ENCODE assay signal across 8 mouse cellular contexts in genomic region chr6:119417354-119417753, GRCm38 (mm10). TPM values are rescaled to one million over a fixed set of nuclear protein-coding genes. Genes with fewer than 3 reads are reported as not detected.
DNase-seq lines count a peak whose midpoint lies in the region; ATAC-seq and TF ChIP-seq lines count a peak whose summit lies in the region.

Gene Adipor2 (minus strand): TSS chr6:119417704.

- no peaks in the 10 kb centered on the region; the same call in 1 of the 2 replicates for H3K4me1 ChIP-seq in cortical plate, adult 2 months (ENCODE audit: control insufficient read depth, insufficient read depth, low read length)
- no peaks in the 10 kb centered on the region; the same call in 1 of the 2 replicates for H3K4me1 ChIP-seq in intestine, embryonic 14.5 days (replicated peaks; ENCODE audit: control insufficient read depth, insufficient read depth, low read length)
- 0 out of 2 replicates have a peak, but pooled peaks cover 8% of the 10 kb centered on the region for H3K4me1 ChIP-seq in stomach, embryonic 14.5 days (ENCODE audit: control insufficient read depth, insufficient read depth, low read length)

- no peak for TF ChIP-seq CTCF in cortical plate, adult 2 months (IDR thresholded peaks at IDR 0.05; ENCODE audit: extremely low read depth, insufficient read depth, low read length)

- peak; percentile 52 to 71 for DNase-seq in gastrocnemius, postnatal 36 days
- peak; percentile 76 for DNase-seq in intestine, embryonic 14.5 days (ENCODE audit: low spot score)
- DNase-seq in left cerebral cortex, postnatal 25 days (ENCODE audit: low spot score in 2 of 2), result no peak
- no peak for DNase-seq in cerebellum, adult 9-11 months

- peak within 1 kb of the TSS; percentile 79 for H3K27ac ChIP-seq in cortical plate, adult 2 months (ENCODE audit: insufficient read depth, low read length)
- H3K27ac ChIP-seq in intestine, embryonic 14.5 days (ENCODE audit: low read depth), result no peak within 1 kb of the TSS
- H3K27ac ChIP-seq in stomach, embryonic 14.5 days (ENCODE audit: low read length), result no peak within 1 kb of the TSS

- 0 out of 2 replicates have a peak, but pooled peaks have one; percentile 24 for TF ChIP-seq POLR2A in cortical plate, adult 2 months (IDR thresholded peaks at IDR 0.05; ENCODE audit: extremely low read depth, insufficient read depth, low read length)

- H3K4me2 ChIP-seq in intestine, embryonic 14.5 days (ENCODE audit: low read length), result peak within 1 kb of the TSS; percentile 41
- peak within 1 kb of the TSS; percentile 24; the same call in 1 of the 2 replicates for H3K4me2 ChIP-seq in stomach, embryonic 14.5 days (replicated peaks; ENCODE audit: low read depth, low read length)

- peak within 1 kb of the TSS; percentile 0; the same call in 1 of the 2 replicates for H3K4me3 ChIP-seq in cortical plate, adult 2 months (ENCODE audit: insufficient read depth, low read length)
- H3K4me3 ChIP-seq in intestine, embryonic 14.5 days (ENCODE audit: low read depth, low read length), result no peak within 1 kb of the TSS; the same call in 1 of the 2 replicates
- H3K4me3 ChIP-seq in stomach, embryonic 14.5 days (ENCODE audit: low read depth, low read length), result no peak within 1 kb of the TSS

- H3K9ac ChIP-seq in intestine, embryonic 14.5 days (ENCODE audit: low read length), result no peak within 1 kb of the TSS
- H3K9ac ChIP-seq in stomach, embryonic 14.5 days (replicated peaks; ENCODE audit: low read depth, low read length), result no peak within 1 kb of the TSS

- intact Hi-C loops in gastrocnemius, postnatal 36 days (cut with DNase I), result no loop called here
- intact Hi-C loops in left cerebral cortex, postnatal 25 days (cut with DNase I), result no loop called here

- no peaks in the 10 kb centered on the region for H3K36me3 ChIP-seq in intestine, embryonic 14.5 days (ENCODE audit: control insufficient read depth, insufficient read depth, low read length)
- H3K36me3 ChIP-seq in stomach, embryonic 14.5 days (ENCODE audit: control insufficient read depth, insufficient read depth, low read length), result no peaks in the 10 kb centered on the region

- no peaks in the 10 kb centered on the region for H3K9me3 ChIP-seq in intestine, embryonic 14.5 days (ENCODE audit: control insufficient read depth, low read length)
- no peaks in the 10 kb centered on the region for H3K9me3 ChIP-seq in stomach, embryonic 14.5 days (ENCODE audit: control insufficient read depth, low read depth, low read length)

- WGBS in intestine, embryonic 14.5 days, result 5% methylated on average over 12 of the region's 12 CpGs
- WGBS in stomach, embryonic 14.5 days, result 5% methylated on average over 12 of the region's 12 CpGs

- no peak for ATAC-seq in activated CD4-positive, CD25-positive, alpha-beta regulatory T cell, adult 4 months
- ATAC-seq in intestine, embryonic 14.5 days (replicated peaks; ENCODE audit: low FRiP score, low TSS enrichment, low read depth), result no peak; the same call in 1 of the 2 replicates
- ATAC-seq in megakaryocyte progenitor cell, adult 5-6 weeks (replicated peaks; ENCODE audit: poor library complexity), result peak; percentile 86
- ATAC-seq in stomach, embryonic 14.5 days (ENCODE audit: insufficient number of reproducible peaks, insufficient read depth, low FRiP score, low read depth), result peak; percentile 56; the same call in 1 of the 2 replicates

- no peaks in the 10 kb centered on the region for H3K27me3 ChIP-seq in intestine, embryonic 14.5 days (replicated peaks; ENCODE audit: control insufficient read depth, insufficient read depth, low read length)
- no peaks in the 10 kb centered on the region for H3K27me3 ChIP-seq in stomach, embryonic 14.5 days (ENCODE audit: control insufficient read depth, insufficient read depth, low read length)

RNA-seq across cellular contexts. Expression of gene Adipor2, which starts in this region (rescaled TPM):
- 10 to 100 TPM; 10.1 to 11.5 TPM for polyA plus RNA-seq in activated CD4-positive, CD25-positive, alpha-beta regulatory T cell, adult 4 months (2017; shearing (Covaris generic))
- polyA plus RNA-seq in cortical plate, adult 2 months (2012; rRNA removed), result 37.7 and 38.0 TPM in 2 replicates
- 10 to 100 TPM; 73.0 to 80.6 TPM for total RNA-seq in gastrocnemius, postnatal 36 days (2021)
- 34.6 and 45.5 TPM in 2 replicates for polyA plus RNA-seq in intestine, embryonic 14.5 days (2014; fragmentation: Nextera tagmentation; extraction: Ambion mirVana)
- 10 to 100 TPM; 36.6 to 40.2 TPM for total RNA-seq in left cerebral cortex, postnatal 25 days (2021)
- 57.1 and 64.4 TPM in 2 replicates for total RNA-seq in megakaryocyte progenitor cell, adult 5-6 weeks (2015)
- 71.4 and 85.8 TPM in 2 replicates for total RNA-seq in megakaryocyte progenitor cell, adult 5-6 weeks (2017)
- polyA plus RNA-seq in stomach, embryonic 14.5 days (2014; fragmentation: Nextera tagmentation; extraction: Ambion mirVana), result 37.5 and 37.9 TPM in 2 replicates

Comparison
In these comparisons a context has a peak if more than half of its experiments do, and no peak if none do; other contexts are left out.
1. ATAC-seq: peak in megakaryocyte progenitor cell, adult 5-6 weeks (single experiment) and stomach, embryonic 14.5 days (single experiment); none in activated CD4-positive, CD25-positive, alpha-beta regulatory T cell, adult 4 months (single experiment) and intestine, embryonic 14.5 days (single experiment).
2. DNase-seq: peak in gastrocnemius, postnatal 36 days (2 of 2) and intestine, embryonic 14.5 days (single experiment); none in left cerebral cortex, postnatal 25 days (0 of 2) and cerebellum, adult 9-11 months (single experiment).